Mouse (Mus musculus) lung, postnatal 25 days (tissue): ENCODE results near the gene Acot7.

Experiments used
- DNase-seq: peaks from one replicate; pipeline ENCODE4 v3.0.0; 2022; ENCODE audit warnings: low spot score

The Acot7 gene

DNA sequence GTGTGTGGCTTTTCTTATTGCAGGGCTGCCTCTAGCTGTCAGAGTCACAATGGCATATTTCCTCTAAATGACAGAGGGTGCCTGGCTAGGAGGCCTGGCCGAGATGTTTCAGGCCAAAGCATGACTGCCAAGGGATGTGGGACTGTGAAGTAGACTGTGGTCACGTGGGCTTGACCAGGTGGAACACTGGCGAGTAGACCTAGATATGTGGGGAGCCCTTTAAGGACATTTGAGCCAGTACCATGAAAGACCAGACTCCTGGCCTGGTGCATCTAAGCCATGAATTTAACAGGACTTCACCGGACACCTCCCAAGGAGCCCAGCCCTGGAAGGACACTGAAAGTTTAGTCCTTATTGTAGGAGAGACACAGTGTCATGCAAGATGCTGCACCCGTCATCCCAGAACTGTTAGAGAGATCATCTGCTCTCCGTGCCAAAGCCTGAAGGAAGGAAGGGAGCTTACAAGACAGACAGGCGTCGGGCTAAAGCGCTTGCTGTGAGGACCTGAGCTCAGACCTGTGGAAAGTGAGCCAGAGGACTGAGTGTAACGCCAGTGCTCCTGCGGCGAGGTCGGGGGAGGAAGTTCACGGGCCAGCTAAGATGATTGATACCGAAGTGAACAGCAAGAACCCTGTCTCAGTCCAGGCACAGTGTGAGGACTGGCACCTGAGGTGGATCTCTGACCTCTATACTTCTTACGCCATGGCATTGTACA, 2.2 kb downstream of the Acot7 start:
- DNase-seq, result no peak

DNA sequence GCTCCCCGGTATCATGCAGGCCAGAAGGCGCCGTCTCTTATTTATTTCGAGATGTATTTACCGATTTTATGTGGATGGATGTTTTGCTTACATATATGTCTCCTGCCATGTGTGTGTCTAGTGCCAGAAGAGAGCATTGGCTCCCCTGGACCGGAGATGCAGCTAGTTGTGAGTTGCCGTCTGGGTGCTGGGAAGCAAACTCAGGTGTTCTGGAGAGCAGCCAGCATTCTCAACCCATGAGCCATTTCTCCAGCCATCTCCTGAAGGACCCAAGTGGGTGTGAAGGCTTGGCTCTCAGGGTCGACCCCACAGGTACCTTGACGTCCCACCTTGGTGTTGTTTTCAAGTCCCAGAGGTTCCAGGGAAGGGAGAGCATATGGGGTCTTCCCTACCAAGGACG, 4.3 kb downstream of the Acot7 start:
- DNase-seq, result no peak

DNA sequence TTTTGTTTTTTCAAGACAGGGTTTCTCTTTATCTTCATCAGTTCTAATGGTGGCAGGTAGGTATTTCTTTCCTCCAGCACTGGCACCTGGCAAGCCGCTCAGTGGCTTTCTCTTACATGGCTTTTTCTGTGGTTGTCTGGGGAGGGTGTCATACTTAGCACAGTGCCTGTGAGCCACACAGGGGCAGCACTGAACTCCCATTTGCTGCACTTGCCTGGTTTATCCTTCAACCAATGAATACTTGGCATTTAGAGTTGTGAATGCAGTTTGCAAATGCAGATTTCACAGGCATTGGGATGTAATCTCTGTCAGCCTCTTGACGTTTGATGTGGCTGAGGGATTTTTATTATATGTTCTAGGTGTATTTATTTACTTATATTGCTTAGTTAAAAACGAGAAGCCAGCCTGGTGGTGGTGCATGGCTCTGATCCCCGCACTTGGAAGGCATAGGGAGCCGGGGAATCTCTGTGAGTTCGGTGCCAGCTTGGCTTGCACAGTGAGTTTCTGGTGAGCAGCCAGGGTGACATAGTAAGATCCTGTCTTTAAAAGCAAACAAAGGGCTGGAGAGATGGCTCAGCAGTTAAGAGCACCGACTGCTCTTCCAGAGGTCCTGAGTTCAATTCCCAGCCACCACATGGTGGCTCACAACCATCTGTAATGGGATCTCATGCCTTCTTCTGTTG, 6.6 kb downstream of the Acot7 start:
- no peak for DNase-seq

DNA sequence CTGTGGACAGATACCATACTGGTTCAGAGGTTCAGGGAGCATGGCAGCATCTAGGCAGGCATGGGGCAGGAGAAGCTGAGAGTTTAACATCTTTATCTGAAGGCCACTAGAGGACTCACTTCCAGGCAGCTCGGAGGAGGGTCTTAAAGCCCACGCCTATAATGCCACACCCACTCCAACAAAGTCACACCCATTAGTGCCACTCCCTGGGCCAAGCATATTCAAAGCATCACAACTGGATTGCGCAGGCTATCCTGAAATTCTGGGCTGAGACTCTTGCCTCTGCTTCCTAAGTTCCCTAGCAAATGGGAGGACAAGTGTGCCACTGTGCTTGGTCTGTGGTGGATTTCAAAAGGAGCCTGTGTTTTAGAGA, 7.2 kb downstream of the Acot7 start:
- no peak for DNase-seq

DNA sequence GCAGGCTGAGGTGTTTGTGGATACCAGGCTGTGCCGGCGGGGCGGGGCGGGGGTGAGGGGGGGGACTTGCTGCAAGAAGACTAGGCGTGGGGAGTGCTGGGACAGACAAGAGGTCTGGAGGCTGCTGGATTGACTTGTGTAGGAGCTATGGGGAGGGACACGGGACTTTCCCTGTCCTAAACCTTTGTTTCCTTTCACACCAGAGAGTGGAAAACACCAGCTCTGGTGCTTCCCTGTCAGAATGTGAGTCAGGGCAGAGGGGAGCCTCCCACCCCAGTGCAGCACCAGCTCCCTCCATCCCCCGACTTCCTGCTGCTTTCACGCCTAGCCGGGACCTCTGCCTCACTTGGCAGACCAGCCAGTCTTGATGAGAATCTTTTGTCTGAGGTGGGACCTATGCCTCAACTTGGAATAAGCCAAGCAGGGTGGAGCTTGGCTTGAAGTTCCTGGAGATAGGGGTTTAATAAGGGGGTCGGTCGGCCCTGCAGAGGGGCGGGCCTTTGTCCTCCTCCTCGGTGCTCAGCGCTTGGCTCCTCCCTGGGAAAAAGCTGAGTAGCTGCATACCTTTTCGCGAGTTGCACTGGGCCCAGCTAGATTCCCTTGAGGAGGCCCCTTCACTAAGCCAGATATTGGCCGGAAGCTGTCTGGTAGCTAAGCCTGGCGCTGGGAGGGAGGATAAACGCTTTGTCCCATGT, 7.7 kb downstream of the Acot7 start:
- DNase-seq, result no peak

DNA sequence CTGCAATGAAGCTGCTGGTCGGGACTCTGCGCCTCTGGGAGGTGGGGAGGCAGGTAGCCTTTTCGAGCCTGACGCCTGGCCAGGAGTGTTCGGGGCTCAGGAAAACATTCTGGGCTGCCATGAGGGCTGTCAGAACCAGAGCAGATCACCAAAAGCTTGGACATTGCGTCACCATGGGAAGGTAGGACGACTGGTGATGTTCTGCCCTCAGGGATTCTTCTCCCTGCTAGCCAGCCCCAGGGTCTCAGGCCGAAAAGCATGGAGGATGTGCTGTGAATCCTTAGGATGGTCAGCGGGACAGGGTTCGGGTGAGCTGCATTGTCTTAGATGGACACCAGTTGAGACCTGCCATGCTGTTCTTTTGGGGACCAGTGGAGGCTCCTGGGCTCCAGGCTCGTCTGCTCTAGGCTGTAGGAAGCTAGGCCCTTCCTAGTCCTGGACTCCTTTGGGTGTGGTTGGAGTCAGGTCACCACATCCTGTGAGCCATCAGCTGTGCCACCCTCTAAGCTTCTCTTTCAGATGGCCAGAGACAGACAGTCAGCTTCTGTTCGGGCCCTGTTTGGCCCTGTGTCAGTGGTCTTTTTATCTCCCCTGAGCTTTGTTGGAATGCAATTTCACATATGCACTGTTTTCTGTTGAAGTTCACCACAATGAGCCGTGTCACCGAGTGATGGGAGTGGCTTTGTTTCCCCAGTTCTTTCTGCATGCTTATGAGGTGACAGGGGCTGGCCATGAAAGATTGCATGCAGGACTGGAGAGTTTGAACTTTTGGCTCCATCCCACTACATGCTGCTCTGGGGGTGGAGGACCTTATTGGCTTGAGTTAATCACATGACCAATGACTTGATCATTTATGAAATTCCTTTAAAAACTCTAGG, 8.5 kb downstream of the Acot7 start:
- DNase-seq, result no peak

DNA sequence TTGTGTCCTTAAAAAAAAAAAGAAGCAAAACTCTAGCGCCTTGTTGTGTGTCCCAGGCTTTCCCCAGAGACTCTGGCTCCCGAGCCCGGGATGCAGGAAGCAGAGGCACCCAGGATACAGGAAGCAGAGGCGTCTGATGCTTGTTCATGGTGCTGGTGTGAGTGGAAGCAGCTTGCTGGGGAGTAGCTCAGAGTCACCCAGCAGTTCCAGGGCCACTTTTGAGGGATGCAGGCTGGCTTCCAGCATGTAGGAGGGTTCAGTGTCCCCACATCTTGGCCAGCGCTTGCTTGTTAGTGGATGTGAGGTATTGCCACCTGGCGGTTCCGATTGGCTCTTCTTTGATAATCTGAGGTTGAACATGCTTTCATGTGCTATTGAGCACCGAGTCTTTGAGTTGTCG, 9.2 kb downstream of the Acot7 start:
- no peak for DNase-seq

DNA sequence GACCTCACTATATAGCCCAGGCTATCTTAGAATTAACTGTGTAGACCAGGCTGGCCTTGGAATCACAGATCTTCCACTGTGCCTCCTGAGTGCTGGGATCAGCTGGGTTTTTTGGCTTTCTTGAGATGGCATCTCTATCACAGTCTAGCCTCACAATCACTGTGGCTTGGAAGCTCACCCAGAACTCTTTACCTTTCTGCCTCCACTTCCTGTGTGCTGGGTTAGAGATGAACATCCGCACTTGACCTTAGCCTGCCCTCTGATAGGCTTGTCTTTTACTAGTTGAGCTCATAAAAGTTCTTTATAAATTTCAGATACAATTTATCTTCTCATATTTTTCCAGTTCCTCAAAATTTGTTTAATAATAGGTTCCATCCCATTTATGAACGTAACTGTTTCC, 10.7 kb downstream of the Acot7 start:
- DNase-seq, result no peak

DNA sequence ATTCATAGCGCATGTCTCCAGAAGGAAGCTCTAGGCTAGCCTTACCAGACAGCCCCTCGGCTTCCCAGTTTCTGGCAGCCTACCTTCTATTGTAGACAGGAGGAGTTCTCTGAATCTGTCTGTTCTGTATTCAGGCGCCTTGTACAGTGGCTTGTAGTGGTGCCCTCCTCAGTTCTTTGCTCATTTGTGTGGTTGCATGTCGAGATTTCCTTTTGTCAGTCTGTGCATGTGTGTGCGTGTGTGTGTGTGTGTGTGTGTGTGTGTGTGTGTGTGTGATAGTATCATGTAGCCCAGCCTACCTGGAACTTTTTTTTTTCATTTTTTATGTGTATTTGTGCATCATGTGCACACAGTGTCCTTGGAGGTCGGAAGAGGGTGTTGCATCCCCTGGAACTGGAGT, 11.1 kb downstream of the Acot7 start:
- no peak for DNase-seq

DNA sequence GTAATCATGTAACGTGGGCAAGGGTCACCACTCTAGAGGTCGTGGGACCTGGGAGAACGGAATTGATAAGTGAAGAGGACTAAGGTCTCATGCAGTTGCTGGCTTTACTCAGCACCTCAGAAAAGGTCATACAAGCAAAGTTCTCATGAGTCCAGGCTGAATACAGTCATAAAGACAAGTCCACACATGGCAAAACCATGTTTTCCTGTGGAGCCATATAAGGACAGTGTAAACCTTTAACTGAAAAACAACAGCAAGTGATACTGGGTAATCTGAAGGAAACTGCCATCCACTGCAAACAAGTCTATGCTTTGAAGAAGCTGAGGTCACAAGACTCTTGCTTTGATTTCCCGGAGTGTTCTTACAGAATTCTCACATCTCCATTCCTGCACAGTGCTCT, 11.8 kb downstream of the Acot7 start:
- DNase-seq, result no peak

DNA sequence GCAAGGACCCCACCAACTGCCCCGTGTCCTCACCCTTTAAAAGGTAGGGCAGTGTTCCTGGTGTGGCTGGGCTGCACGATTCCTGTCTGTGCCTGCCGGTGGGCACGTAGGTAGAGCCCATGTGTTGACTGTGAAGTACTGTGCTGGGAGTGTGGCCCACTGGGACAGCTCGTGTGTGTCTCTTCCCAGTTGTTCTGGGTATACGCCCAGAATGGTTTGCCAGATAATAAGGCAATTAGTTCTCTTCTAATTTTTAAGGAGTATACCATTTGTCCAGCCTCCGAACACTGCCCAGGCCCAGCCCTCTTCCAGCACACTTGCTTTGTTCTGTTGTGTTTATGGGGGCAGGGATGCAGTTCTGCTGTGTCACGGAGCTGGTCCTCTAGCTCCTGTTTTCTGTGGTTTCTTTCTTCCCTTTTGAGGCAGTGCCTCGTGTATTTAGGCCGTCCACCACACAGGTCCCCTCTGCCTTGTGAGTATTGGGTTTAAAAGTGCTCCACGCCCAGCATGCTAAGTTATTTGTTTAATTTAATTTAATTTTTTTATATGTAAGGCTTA, 12.2 kb downstream of the Acot7 start:
- DNase-seq, result no peak

DNA sequence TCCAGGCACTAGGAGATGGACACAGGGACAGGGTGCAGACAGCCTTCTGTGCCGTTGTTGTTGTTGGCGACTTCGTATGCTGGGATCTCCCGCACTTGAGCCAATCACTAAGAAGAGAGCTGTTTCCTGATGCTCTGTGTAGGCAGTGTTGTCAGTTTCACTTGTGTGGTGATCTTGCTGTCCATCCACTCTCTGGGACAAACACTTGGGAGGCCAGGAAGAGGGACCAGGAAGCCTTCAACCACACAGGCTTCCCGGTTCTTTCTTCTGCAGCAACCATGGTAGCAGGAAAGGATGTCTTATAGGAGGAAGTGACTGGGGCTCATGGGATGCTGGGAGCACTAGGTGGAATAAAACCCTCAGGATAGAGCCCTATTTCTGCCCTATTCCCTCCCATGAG, 12.8 kb downstream of the Acot7 start:
- no peak for DNase-seq

DNA sequence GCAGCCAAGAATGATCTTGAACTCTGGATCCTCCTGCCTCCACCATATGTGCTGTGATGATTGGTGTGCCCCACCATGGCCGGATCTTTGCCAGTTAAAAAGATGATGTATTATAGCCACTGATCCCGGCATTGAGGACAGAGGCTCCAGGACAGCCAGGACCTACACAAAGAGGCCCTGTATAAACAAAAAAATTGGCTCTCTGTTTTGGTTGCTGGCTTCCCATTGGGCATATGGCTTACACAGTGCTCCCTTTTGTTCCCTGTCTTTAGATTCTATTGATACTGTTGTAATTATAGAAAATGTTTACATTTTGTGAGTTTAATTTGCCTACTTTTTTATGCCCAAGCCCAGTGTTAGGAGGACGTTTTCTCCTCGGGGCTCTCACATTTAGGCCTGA, 14.6 kb downstream of the Acot7 start:
- no peak for DNase-seq

DNA sequence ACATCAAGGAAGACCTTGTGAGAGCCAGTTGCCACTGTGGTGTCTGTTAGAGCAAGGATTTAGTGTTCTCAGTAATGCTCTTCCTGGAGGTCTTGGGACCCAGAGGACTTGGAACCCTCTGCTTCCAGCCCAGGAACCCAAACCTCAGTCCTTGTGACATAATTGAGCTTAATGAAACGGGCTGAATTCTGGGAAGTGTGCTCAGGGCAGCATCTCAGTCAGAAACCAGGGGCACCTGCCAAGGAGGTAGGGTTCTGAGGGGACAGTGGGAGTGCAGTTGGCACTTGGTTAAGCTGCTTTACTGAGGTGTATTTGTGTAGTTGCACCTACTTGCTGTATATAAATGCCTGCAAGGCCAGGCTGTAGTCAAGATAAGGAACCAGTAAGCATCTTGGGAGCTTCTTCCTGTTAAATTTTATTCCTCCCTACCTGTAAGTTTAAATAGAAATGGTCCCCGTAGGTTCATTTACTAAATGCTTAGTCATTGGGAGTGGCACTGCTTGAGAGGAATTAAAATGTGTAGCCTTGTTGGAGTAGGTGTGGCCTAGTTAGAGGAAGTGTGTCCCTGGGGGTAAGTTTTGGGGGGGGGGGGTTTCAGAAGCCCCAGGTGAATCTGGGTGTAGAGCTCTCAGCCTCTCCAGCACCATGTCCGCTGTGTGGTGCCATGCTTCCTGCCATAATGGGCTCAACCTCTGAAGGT, 16.7 kb downstream of the Acot7 start:
- no peak for DNase-seq

DNA sequence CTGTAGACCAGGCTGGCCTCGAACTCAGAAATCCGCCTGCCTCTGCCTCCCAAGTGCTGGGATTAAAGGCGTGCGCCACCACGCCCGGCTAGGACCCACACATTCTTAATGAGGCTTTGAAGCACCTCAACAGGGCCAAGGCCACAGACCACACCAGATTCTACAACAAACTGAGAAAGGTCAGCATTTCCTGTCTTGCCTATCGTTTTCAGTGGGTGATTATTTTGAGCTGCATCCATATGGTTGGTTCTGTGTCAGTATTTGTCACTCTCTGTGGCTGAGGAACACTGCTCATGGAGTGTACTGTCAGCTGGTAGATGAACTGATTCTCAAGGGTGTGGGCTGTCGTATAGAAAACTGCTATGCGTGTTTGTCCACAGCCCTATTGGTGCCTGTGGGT, 18.3 kb downstream of the Acot7 start:
- DNase-seq, result no peak

DNA sequence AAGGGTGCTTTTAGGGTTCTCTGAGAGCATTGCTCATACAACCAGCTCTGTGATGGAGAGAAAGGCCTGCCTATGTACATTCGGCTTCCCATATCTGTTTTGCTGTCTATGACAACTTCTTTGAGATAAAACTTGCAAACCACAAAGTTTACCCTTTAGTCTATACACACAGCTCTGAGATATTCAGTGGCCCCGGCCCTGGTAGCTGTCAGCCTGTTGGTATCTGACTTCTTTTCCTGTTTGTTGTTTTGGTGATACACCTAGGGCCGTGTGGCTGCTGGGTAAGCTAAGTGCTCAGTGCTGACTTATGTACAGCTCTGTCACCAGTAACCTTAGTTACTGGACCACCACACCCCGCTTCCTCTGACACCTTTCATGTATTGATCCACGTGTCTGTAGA, 19.6 kb downstream of the Acot7 start:
- DNase-seq, result no peak

DNA sequence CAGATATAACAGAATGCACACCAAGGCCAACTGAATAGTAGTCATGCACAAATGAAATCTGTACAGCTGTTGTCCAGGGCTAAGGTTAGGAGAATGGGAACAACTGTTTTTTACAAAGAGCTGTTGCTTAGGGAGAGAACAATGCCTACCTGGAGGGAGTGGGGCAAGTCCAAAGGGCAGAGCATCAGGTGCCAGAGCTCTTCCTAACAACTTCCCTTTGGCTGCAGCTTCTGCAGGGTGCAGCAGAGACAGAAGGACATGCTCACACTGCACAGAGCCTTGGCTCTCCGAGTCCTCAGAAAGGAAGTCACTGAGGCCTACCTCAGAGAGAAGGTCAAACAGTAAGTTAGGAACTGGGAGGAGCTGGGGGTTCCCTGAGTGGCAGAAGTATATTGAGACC, 21.7 kb downstream of the Acot7 start:
- DNase-seq, result no peak

DNA sequence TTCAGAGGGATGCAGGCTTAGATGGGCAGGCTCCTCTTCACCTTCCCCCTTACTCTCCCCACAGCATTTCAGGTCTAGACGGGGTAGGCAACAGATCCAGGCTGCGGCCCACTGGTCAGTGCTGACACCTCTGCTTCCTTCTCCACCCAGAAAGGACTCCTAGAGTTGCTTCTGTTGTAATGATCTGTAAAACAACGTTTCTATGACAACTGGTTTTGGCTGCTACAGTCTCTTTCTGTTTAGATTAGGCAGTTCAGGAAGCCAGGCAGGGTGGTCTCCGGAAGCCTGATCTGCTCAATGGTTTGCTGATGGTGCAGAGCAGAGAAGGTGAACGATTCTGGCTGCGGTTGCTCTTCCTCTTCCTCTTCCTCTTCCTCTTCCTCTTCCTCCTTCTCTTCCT, 23.6 kb downstream of the Acot7 start:
- DNase-seq, result peak; percentile 28

DNA sequence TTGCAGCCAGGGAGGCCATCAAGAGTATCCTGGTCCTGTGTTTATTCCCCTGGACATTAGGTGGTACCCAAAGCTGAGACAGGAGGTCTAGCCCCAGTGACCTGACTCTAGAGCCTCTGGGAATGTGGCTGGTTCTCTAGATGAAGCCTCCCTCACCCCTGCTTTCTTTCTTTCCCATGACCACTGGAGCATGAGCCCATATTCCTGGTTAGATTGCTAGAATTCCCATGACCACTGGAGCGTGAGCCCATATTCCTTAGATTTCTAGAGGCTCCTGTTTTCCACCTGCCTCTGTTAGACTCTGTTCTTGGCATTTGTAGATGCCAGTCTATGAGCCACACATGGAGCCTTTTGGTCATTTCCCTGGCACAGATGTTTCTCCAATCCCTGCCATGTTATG, 24.5 kb downstream of the Acot7 start:
- no peak for DNase-seq

DNA sequence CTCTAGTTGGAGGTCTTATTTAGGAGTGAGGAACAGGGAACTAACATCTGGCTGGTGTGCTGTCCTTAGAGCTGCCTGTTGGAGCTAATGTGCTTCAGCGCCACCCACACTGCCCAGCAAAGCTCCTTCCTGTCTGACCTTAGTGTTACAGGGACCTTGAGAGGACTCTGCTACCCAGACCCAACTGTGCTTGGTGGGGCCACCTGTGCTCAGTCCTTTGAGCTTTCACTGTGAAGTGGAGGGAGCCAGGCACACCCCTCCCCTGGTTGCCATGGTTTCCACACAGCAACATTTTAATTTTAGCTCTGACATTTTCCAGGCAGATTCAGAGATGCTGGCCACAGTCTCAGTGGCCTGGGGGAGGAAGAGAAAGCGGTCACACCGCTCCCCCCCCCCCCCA, 25.0 kb downstream of the Acot7 start:
- no peak for DNase-seq

DNA sequence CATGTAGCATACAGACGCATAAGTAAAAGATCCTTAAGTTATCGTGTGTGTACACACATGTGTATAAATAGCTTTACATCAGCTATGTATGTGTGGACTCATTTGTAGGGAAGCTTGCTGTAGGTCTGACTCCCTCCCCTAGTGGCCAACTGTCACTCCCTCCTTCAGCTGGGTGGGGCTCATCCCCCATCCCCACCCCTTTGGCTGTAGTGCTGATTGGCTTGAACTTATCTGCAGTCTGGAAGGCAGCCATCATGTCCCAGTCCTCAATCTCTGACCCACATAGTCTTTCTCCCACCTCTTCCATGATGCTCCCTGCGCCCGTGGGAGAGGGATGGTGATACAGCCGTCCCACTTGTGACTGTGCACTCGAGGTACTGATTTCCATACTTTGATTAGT, 26.7 kb downstream of the Acot7 start:
- no peak for DNase-seq

DNA sequence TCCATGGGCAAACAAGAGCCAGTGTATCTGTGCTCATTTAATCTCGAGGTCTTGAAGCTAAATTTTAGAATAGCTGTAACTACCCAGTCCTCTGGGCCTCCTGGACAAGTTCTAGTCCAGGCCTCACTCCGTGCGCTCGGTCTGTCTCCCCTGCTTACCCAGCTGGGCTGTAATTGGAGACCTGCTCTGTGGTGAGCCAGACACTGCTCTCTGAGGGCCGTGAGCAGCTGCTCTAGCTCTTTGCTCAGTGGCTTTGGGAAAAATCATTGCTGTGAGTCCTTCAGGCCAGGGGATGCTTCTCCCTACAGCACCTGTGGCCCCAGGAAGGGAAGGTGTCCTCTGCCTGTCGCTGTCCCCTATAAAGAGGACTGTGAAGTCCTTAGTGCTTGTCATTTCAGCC, 28.3 kb downstream of the Acot7 start:
- no peak for DNase-seq
